Comparison of ENCODE assay signal across 12 mouse cellular contexts in the genomic region with DNA sequence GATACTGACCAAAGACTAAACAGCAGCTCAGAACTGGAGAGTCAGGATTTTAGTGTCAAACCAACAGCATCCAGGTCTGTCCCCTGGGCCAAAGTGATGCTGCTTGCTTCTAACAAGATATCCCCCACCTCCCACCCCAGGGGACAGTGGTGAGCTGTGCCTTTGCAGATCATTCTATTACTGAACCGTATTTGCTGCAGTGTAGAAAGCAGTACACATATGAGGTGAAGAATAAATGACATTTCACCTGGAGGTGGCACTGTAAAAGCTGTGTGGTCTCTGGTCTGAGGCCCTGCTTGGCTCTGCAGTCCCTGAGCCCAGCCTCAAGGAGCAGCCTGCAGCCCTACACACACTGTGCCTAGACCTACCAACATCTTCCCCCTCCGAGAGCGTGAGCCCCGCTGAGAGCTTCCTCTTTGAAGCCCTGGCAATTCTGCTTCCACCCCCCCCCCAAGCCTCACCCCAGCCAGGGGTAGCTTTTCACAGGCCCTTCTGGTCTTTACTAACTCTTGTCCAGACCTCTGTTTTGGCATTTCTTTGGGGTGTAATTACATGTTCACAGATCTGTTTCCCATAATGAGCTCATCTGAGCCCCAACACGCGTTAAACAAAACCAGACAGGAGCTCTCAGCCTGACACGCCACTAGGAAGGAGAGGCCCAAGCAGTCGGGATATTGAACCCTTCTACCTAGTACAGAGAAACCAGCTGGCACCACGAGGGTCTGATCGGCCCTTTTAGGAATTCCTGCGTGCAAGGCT. TPM values are rescaled to one million over a fixed set of nuclear protein-coding genes. Genes with fewer than 3 reads are reported as not detected.
DNase-seq lines count a peak whose midpoint lies in the region; ATAC-seq lines count a peak whose summit lies in the region.
"Had no signal": no experiment of that assay in that cellular context is flagged by ENCODE, and none has a peak within 500 bp of the region (broad histone marks: within the 10 kb centered on the region; RNA-seq: fewer than 3 reads in every experiment).

No protein-coding gene starts in this region.

- DNase-seq in A20 (ENCODE audit: low read depth, low spot score): peak; percentile 4
- peak; percentile 79 for DNase-seq in embryo, embryonic 10 days (ENCODE audit: low spot score)
- no peak for DNase-seq in urinary bladder, postnatal 36 days (ENCODE audit: low spot score in 2 of 2)
- no peak for DNase-seq in c-Kit-positive CD71-positive TER-119-positive erythroid progenitor cells, embryonic 14.5 days (ENCODE audit: low spot score)
- DNase-seq in kidney, postnatal 36 days: no peak
- no peak for DNase-seq in kidney, adult 11 months
- DNase-seq: cerebellum, adult 9-11 months; heart, adult 2 months; kidney, postnatal 4 days had no signal

- H3K4me2 ChIP-seq in forebrain, embryonic 13.5 days: no peak overlapping the region
- H3K4me2 ChIP-seq in limb, embryonic 13.5 days (replicated peaks): peak overlapping the region; percentile 16
- H3K4me2 ChIP-seq: lung, embryonic 15.5 days had no signal

- no peak overlapping the region for H3K4me3 ChIP-seq in forebrain, embryonic 13.5 days
- H3K4me3 ChIP-seq in limb, embryonic 13.5 days: no peak overlapping the region
- H3K4me3 ChIP-seq: heart, adult 2 months; lung, embryonic 15.5 days had no signal

- peaks cover 33% of the 10 kb centered on the region for H3K4me1 ChIP-seq in forebrain, embryonic 13.5 days
- H3K4me1 ChIP-seq in limb, embryonic 13.5 days: peaks cover 59% of the 10 kb centered on the region

- H3K27me3 ChIP-seq in forebrain, embryonic 13.5 days: no peaks in the 10 kb centered on the region
- H3K27me3 ChIP-seq in limb, embryonic 13.5 days: peaks cover 34% of the 10 kb centered on the region; the same call in 1 of the 2 replicates
- H3K27me3 ChIP-seq: lung, embryonic 15.5 days had no signal

- peak overlapping the region; percentile 45; the same call in 1 of the 2 replicates for H3K9ac ChIP-seq in forebrain, embryonic 13.5 days
- H3K9ac ChIP-seq in limb, embryonic 13.5 days: no peak overlapping the region
- H3K9ac ChIP-seq: lung, embryonic 15.5 days had no signal

- H3K9me3 ChIP-seq in forebrain, embryonic 13.5 days (replicated peaks): no peaks in the 10 kb centered on the region
- H3K9me3 ChIP-seq in limb, embryonic 13.5 days: peaks cover 6% of the 10 kb centered on the region; the same call in 1 of the 2 replicates
- H3K9me3 ChIP-seq: lung, embryonic 15.5 days had no signal

- no peak overlapping the region for H3K27ac ChIP-seq in forebrain, embryonic 13.5 days
- peak overlapping the region; percentile 44; the same call in 1 of the 2 replicates for H3K27ac ChIP-seq in limb, embryonic 13.5 days
- H3K27ac ChIP-seq: heart, adult 2 months; lung, embryonic 15.5 days had no signal

- H3K36me3 ChIP-seq in forebrain, embryonic 13.5 days (ENCODE audit: poor library complexity, severe bottlenecking): peaks cover 15% of the 10 kb centered on the region; the same call in 1 of the 2 replicates
- peaks cover 7% of the 10 kb centered on the region; the same call in 1 of the 2 replicates for H3K36me3 ChIP-seq in limb, embryonic 13.5 days
- H3K36me3 ChIP-seq: lung, embryonic 15.5 days had no signal

- WGBS in forebrain, embryonic 13.5 days: 8% methylated on average over 11 of the region's 11 CpGs
- 14% methylated on average over 11 of the region's 11 CpGs for WGBS in limb, embryonic 13.5 days

- ATAC-seq in forebrain, embryonic 13.5 days: no peak
- ATAC-seq in limb, embryonic 13.5 days (ENCODE audit: low FRiP score, low read depth): peak; percentile 38

RNA-seq across cellular contexts. Expression of gene Scube1, which starts 24.8 kb away (rescaled TPM):
- polyA plus RNA-seq in forebrain, embryonic 13.5 days (2015; fragmentation: Nextera tagmentation; extraction: Ambion mirVana): 10.7 and 13.0 TPM in 2 replicates
- polyA plus RNA-seq in limb, embryonic 13.5 days (2015; fragmentation: Nextera tagmentation; extraction: Ambion mirVana): 18.5 and 22.0 TPM in 2 replicates

Comparison
In these comparisons a context has a peak if more than half of its experiments do, and no peak if none do; other contexts are left out.
1. DNase-seq: peak in A20 (single experiment) and embryo, embryonic 10 days (single experiment); none in urinary bladder, postnatal 36 days (0 of 2), c-Kit-positive CD71-positive TER-119-positive erythroid progenitor cells, embryonic 14.5 days (single experiment), kidney, postnatal 36 days (0 of 2) and kidney, adult 11 months (single experiment).